Mouse (Mus musculus) liver, postnatal 0 days (tissue): ENCODE data around the gene Crebzf.

ENCODE experiments used
- CTCF ChIP-seq: sonication (generic); IDR thresholded peaks from 2 replicates; pipeline ENCODE4 v1.5.1; 2016; ENCODE audit warnings: antibody characterized with exemption, low read depth
- EP300 ChIP-seq: IDR thresholded peaks from 2 replicates; pipeline ENCODE4 v1.6.1; 2016; ENCODE audit warnings: antibody characterized with exemption, low read depth, mild to moderate bottlenecking

GRCm38 (mm10) chr7:90460330-90460729 lies 17.8 kb downstream of the Crebzf start:
- TF ChIP-seq CTCF (no peak), EP300 (no peak)
